Mouse (Mus musculus) Patski (cell line): Measurements from ENCODE around the gene Fat4. TPM values are rescaled to one million over a fixed set of nuclear protein-coding genes. Genes with fewer than 3 reads are reported as not detected.

Experiments used
- ATAC-seq: fragments of 100-300 bp; one replicate; pipeline ENCODE4 v1.8.0; 2021
- CTCF ChIA-PET: fragments of 350-600 bp; sonication (Branson Sonifier 250); formaldehyde crosslinking; loops from one replicate; lab custom pipeline; 2022; ENCODE audit warnings: inconsistent platforms; lab: Charles Lee
- POLR2A ChIA-PET: fragments of 350-600 bp; sonication (Branson Sonifier 250); formaldehyde crosslinking; loops from one replicate; lab custom pipeline; 2022; ENCODE audit warnings: antibody characterized with exemption, inconsistent platforms; lab: Charles Lee
- DNase-seq: peaks from one replicate; pipeline ENCODE4 v3.0.0-alpha.2; 2011; ENCODE audit warnings: low read depth, low spot score
- H3K27me3 ChIP-seq: fragments of 371-371 bp; one replicate; pipeline ENCODE4 v1.5.1; 2021
- CTCF ChIP-seq: fragments of 100-300 bp; IDR thresholded peaks from one replicate; pipeline ENCODE4 v1.5.1; 2021
- in situ Hi-C: fragments of 300-500 bp; cut with MboI; formaldehyde crosslinking; loops from 3 replicates; pipeline ENCODE4 v1.11.1; 2018; ENCODE audit warnings: low pct_unique_long_range_greater_than_20kb, mixed read lengths
- polyA plus RNA-seq: library from polyadenylated mRNA; unstranded; gene quantifications from one replicate; pipeline ENCODE4 v1.2.3, GENCODE M21; 2021

The Fat4 gene
- polyA plus RNA-seq, 1 experiment from 2014 or later = 3.5 TPM

- H3K27me3 ChIP-seq = no peaks in the 10 kb centered on the region
- POLR2A ChIA-PET = interaction anchor here (0.7 kb wide), 1 partner anchor 11 kb away, joined by 4 read pairs; the partner anchor contains the start of gene Fat4
- peak; percentile 46 for TF ChIP-seq CTCF
- no peak for ATAC-seq
- in situ Hi-C loops = no loop called here
- CTCF ChIA-PET = interaction anchor here (1.2 kb wide), 1 partner anchor 8 kb away, joined by 3 read pairs; no protein-coding TSS in a partner anchor
- DNase-seq = no peak
Observed at GRCm38 (mm10) chr3:38875872-38876271, 10.9 kb upstream of the Fat4 start.

- no peak for TF ChIP-seq CTCF
- no peak for ATAC-seq
- CTCF ChIA-PET = interaction anchor here (1.2 kb wide), 1 partner anchor 8 kb away, joined by 3 read pairs; no protein-coding TSS in a partner anchor
- POLR2A ChIA-PET = no interaction called here
- no peak for DNase-seq
- H3K27me3 ChIP-seq = no peaks in the 10 kb centered on the region
- in situ Hi-C loops = no loop called here
Observed at GRCm38 (mm10) chr3:38876706-38877105, 10.0 kb upstream of the Fat4 start.

- ATAC-seq (no peak), DNase-seq (peak; percentile 31)
- H3K27me3 ChIP-seq = no peaks in the 10 kb centered on the region
- ChIA-PET POLR2A (interaction anchor here (1.0 kb wide), 1 partner anchor 133 kb away, joined by 3 read pairs; no protein-coding TSS in a partner anchor), CTCF (interaction anchor here (0.6 to 3.4 kb wide), 22 partner anchors 9 to 1642 kb away, joined by 3 to 33 read pairs (median 4); no protein-coding TSS in a partner anchor)
- in situ Hi-C loops = loop anchor here (5.0 to 10.0 kb wide), 4 partner anchors 502 to 1510 kb away; no protein-coding TSS in a partner anchor
- TF ChIP-seq CTCF = no peak
Observed at GRCm38 (mm10) chr3:38882778-38883177, 4.0 kb upstream of the Fat4 start.

DNA sequence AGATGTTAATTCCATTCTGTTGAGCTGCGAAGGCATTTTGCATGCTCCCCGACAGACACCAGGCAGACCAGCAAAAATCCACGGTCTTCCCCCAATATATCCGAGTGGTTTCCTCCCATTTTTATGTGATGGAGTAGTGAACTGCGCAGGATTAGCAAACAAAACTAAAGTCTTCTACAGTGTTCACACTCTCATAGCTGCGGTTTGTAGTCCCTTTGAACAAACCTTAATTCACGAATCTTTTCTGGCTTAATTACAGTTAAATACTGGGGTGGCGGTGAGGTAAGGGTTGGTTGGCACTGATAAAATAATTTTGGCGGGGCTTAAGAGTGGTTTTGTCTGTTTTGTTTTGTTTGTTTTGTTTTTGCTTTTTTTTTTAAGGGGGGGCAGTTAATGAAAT, 3.1 kb upstream of the Fat4 start:
- H3K27me3 ChIP-seq = no peaks in the 10 kb centered on the region
- no peak for TF ChIP-seq CTCF
- POLR2A ChIA-PET = no interaction called here
- DNase-seq = no peak
- CTCF ChIA-PET = interaction anchor here (0.6 to 3.5 kb wide), 31 partner anchors 8 to 1641 kb away, joined by 3 to 33 read pairs (median 3); no protein-coding TSS in a partner anchor
- in situ Hi-C loops = loop anchor here (5.0 to 10.0 kb wide), 4 partner anchors 501 to 1509 kb away; no protein-coding TSS in a partner anchor
- no peak for ATAC-seq

DNA sequence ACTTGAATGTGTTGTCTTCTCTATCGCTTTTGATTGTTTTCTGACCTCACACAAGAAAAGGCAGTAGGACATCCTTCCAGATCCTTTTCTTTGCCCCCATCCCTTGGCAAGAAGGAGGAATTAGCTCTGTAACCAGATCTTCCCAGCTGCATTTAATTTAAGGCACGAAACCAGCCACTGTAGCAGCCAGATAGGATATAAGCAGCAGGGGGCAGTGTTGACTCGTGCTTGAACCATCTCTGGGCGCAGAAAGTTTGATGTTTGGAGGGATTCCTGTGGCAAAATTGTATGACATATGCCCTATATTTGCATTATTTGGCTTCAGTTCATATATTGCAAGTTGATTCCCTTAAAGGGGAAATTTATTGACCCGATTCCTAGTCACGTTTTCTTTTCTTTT, 2.5 kb upstream of the Fat4 start:
- CTCF ChIA-PET = interaction anchor here (0.6 to 3.5 kb wide), 32 partner anchors 8 to 1640 kb away, joined by 3 to 33 read pairs (median 3); no protein-coding TSS in a partner anchor
- in situ Hi-C loops = loop anchor here (5.0 to 10.0 kb wide), 4 partner anchors 501 to 1508 kb away; no protein-coding TSS in a partner anchor
- POLR2A ChIA-PET = no interaction called here
- no peaks in the 10 kb centered on the region for H3K27me3 ChIP-seq
- TF ChIP-seq CTCF = no peak
- ATAC-seq = peak; percentile 19
- peak; percentile 71 for DNase-seq

- no peaks in the 10 kb centered on the region for H3K27me3 ChIP-seq
- DNase-seq (peak; percentile 13), ATAC-seq (no peak)
- TF ChIP-seq CTCF = no peak
- ChIA-PET CTCF (interaction anchor here (0.6 to 3.5 kb wide), 18 partner anchors 9 to 1761 kb away, joined by 3 to 27 read pairs (median 4); no protein-coding TSS in a partner anchor), POLR2A (interaction anchor here (0.6 to 1.0 kb wide), 2 partner anchors 42 to 449 kb away, joined by 3 to 5 read pairs; no protein-coding TSS in a partner anchor)
- in situ Hi-C loops = loop anchor here (5.0 to 10.0 kb wide), 6 partner anchors 337 to 1507 kb away; no protein-coding TSS in a partner anchor
Observed at GRCm38 (mm10) chr3:38884919-38885418, 1.8 kb upstream of the Fat4 start.

GRCm38 (mm10) chr3:38885481-38886001, 1.2 kb upstream of the Fat4 start:
- DNase-seq = peak; percentile 19
- no peaks in the 10 kb centered on the region for H3K27me3 ChIP-seq
- ATAC-seq = peak; percentile 72
- POLR2A ChIA-PET = interaction anchor here (0.6 to 1.0 kb wide), 3 partner anchors 42 to 934 kb away, joined by 3 to 4 read pairs (median 3); no protein-coding TSS in a partner anchor
- CTCF ChIA-PET = interaction anchor here (1.1 to 3.5 kb wide), 5 partner anchors 33 to 1114 kb away, joined by 3 to 27 read pairs (median 11); no protein-coding TSS in a partner anchor
- in situ Hi-C loops = loop anchor here (5.0 to 10.0 kb wide), 3 partner anchors 337 to 1117 kb away; no protein-coding TSS in a partner anchor
- TF ChIP-seq CTCF = no peak

DNA sequence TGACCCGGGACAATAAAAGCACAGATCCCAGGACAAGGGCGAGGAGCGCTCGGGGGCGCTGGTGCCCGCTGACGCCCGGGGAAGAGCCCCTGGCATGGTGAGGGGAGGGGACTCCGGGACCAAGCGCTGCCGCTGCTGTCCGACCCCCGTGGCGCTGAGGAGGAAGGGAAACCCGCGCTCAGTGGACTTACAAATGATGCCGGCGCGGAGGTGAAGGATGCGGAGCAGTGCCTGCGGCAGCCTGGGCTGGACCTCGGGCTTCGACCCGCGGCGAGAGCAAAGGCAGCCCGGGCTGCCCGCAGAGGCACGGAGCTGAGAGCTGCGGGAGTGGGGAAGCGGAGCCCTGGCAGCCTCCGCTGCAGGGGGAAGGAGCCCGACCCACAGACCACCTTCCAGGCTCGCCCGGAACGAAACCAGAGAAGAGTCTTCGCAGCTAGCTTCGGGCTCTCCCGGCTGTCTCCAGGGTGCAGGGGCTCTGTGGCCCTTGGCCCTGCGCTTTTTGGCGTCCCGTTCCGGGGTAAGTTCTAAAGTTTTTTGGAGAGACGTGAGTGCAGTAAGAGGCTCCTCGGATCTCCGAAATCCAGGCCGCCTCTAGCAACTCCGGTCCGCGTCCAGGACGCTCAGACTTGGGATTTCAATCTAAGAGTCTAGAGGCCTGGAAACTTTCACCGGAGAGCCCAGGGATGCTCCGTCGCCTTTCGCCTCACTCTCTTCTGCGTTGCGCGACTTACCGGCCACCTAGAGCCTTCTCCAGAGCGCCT, 499 bp upstream of the Fat4 start:
- DNase-seq (peak; percentile 31), ATAC-seq (peak; percentile 51)
- no peaks in the 10 kb centered on the region for H3K27me3 ChIP-seq
- ChIA-PET CTCF (interaction anchor here (0.5 to 3.5 kb wide), 7 partner anchors 49 to 1114 kb away, joined by 3 to 27 read pairs (median 4); no protein-coding TSS in a partner anchor), POLR2A (interaction anchor here (0.6 to 1.0 kb wide), 4 partner anchors 10 to 725 kb away, joined by 3 to 4 read pairs (median 3); no protein-coding TSS in a partner anchor)
- no peak for TF ChIP-seq CTCF
- in situ Hi-C loops = loop anchor here (5.0 to 10.0 kb wide), 3 partner anchors 336 to 1116 kb away; no protein-coding TSS in a partner anchor

DNA sequence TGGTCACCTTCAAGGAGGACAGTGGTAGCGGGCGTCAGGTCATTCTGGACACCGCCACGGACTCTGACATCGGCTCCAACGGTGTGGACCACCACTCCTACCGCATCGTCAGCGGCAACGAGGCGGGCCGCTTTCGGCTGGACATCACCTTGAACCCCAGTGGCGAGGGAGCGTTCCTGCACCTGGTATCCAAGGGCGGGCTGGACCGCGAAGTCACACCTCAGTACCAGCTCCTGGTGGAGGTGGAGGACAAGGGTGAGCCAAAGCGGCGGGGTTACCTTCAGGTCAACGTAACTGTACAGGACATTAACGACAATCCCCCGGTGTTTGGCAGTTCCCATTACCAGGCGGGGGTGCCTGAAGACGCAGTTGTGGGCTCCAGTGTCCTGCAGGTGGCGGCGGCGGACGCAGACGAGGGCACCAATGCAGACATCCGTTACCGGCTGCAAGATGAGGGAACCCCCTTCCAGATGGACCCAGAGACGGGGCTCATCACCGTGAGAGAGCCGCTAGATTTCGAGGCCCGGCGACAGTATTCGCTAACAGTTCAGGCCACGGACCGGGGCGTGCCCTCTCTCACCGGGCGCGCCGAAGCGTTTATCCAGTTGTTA, 746 bp downstream of the Fat4 start:
- peak; percentile 19 for ATAC-seq
- ChIA-PET POLR2A (interaction anchor here (1.0 kb wide), 1 partner anchor 11 kb away, joined by 4 read pairs; no protein-coding TSS in a partner anchor), CTCF (interaction anchor here (1.0 to 1.6 kb wide), 7 partner anchors 10 to 605 kb away, joined by 3 to 7 read pairs (median 4); no protein-coding TSS in a partner anchor)
- in situ Hi-C loops = loop anchor here (5.0 to 10.0 kb wide), 3 partner anchors 335 to 1115 kb away; no protein-coding TSS in a partner anchor
- peak; percentile 17 for DNase-seq
- no peaks in the 10 kb centered on the region for H3K27me3 ChIP-seq
- TF ChIP-seq CTCF = no peak
